Mouse (Mus musculus) heart, postnatal 10 days (tissue): ENCODE measurements around the gene Idh2. TPM values are rescaled to one million over a fixed set of nuclear protein-coding genes. Genes with fewer than 3 reads are reported as not detected.

Source experiments
- DNase-seq, 2 experiments: peaks; one replicate each; pipeline ENCODE4 v3.0.0; 2021
- intact Hi-C: fragments of 180-260 bp; cut with DNase I; formaldehyde crosslinking; loops from one replicate; pipeline ENCODE4 v1.15.1; 2025
- total RNA-seq, 2 experiments: library from RNA; stranded (reverse); gene quantifications; 2 replicates each; pipeline ENCODE4 v1.2.3; 2021

The Idh2 gene
- total RNA-seq, 2 experiments from 2014 or later = 1,610 to 1,731 TPM

- DNase-seq = peak in 1 of 2 experiments; percentile 50
- intact Hi-C loops = no loop called here
Measured at GRCm38 (mm10) chr7:80129278-80129677, 14.1 kb upstream of the Idh2 start.

- intact Hi-C loops = no loop called here
- no peak for DNase-seq
Measured at GRCm38 (mm10) chr7:80123672-80124071, 8.5 kb upstream of the Idh2 start.

- no peak for DNase-seq
Measured at GRCm38 (mm10) chr7:80123115-80123514, 7.9 kb upstream of the Idh2 start.

GRCm38 (mm10) chr7:80121083-80121482, 5.9 kb upstream of the Idh2 start:
- DNase-seq = peak; percentile 69 to 81
- intact Hi-C loops = no loop called here

More at GRCm38 (mm10) chr7:80123115-80123514, 7.9 kb upstream of the Idh2 start:
- intact Hi-C loops = no loop called here

- DNase-seq = peak; percentile 62 to 76
- intact Hi-C loops = loop anchor here (2.0 to 10.0 kb wide), 2 partner anchors 14 to 184 kb away; partner anchors contain the start of gene Arpin
Measured at GRCm38 (mm10) chr7:80119198-80119597, 4.0 kb upstream of the Idh2 start.

GRCm38 (mm10) chr7:80116158-80116557, 966 bp upstream of the Idh2 start:
- intact Hi-C loops = loop anchor here (10.0 kb wide), 1 partner anchor 181 kb away; the partner anchor contains the start of gene Arpin
- peak; percentile 64 to 68 for DNase-seq

- DNase-seq = peak; percentile 87 to 88
- intact Hi-C loops = loop anchor here (10.0 kb wide), 1 partner anchor 180 kb away; the partner anchor contains the start of gene Arpin
Measured at GRCm38 (mm10) chr7:80114451-80115223, 555 bp downstream of the Idh2 start.

GRCm38 (mm10) chr7:80113989-80114388, 1.2 kb downstream of the Idh2 start:
- intact Hi-C loops = loop anchor here (10.0 kb wide), 1 partner anchor 179 kb away; the partner anchor contains the start of gene Arpin

GRCm38 (mm10) chr7:80111066-80112045, 3.8 kb downstream of the Idh2 start:
- no peak for DNase-seq
- intact Hi-C loops = loop anchor here (10.0 kb wide), 1 partner anchor 177 kb away; the partner anchor contains the start of gene Arpin

More at GRCm38 (mm10) chr7:80113989-80114388, 1.2 kb downstream of the Idh2 start:
- DNase-seq = peak; percentile 76 to 81

- DNase-seq = no peak
- intact Hi-C loops = no loop called here
Measured at GRCm38 (mm10) chr7:80106441-80106840, 8.8 kb downstream of the Idh2 start.

- DNase-seq = no peak
- intact Hi-C loops = no loop called here
Measured at GRCm38 (mm10) chr7:80105637-80106390, 9.4 kb downstream of the Idh2 start.

- intact Hi-C loops = no loop called here
- no peak for DNase-seq
Measured at GRCm38 (mm10) chr7:80103335-80103734, 11.9 kb downstream of the Idh2 start.

GRCm38 (mm10) chr7:80098389-80098976, 16.7 kb downstream of the Idh2 start:
- no peak for DNase-seq
- intact Hi-C loops = no loop called here

GRCm38 (mm10) chr7:80095598-80096309, 19.4 kb downstream of the Idh2 start:
- no peak for DNase-seq
- intact Hi-C loops = no loop called here

GRCm38 (mm10) chr7:80094481-80094880, 20.7 kb downstream of the Idh2 start:
- intact Hi-C loops = no loop called here

GRCm38 (mm10) chr7:80092351-80093046, 22.7 kb downstream of the Idh2 start:
- peak; percentile 68 to 71 for DNase-seq
- intact Hi-C loops = no loop called here

More at GRCm38 (mm10) chr7:80094481-80094880, 20.7 kb downstream of the Idh2 start:
- no peak for DNase-seq

- DNase-seq = no peak
- intact Hi-C loops = loop anchor here (2.0 kb wide), 1 partner anchor 67 kb away; the partner anchor contains the start of gene Zfp710
Measured at GRCm38 (mm10) chr7:80091866-80092210, 23.4 kb downstream of the Idh2 start.
